Mouse (Mus musculus) testis, adult 2 months (tissue): Measurements from ENCODE around the gene Eef1akmt1.

Experiments
- CTCF ChIP-seq: fragments of 200-500 bp; IDR thresholded peaks from 2 replicates; pipeline ENCODE4 v1.5.1; 2012; ENCODE audit warnings: low read depth, mild to moderate bottlenecking, inconsistent platforms, low read length, moderate library complexity; ENCODE audit not compliant: control insufficient read depth, insufficient read depth, insufficient replicate concordance
- POLR2A ChIP-seq: fragments of 200-500 bp; IDR thresholded peaks from 2 replicates; pipeline ENCODE4 v1.6.1; 2012; ENCODE audit warnings: low read depth, mild to moderate bottlenecking, inconsistent platforms, low read length, moderate library complexity; ENCODE audit not compliant: control insufficient read depth

GRCm38 (mm10) chr14:57532577-57532976 is 38.8 kb downstream of the Eef1akmt1 start:
- no peak for TF ChIP-seq POLR2A
- TF ChIP-seq CTCF = no peak
